Mouse (Mus musculus) heart, embryonic 11.5 days (tissue): ENCODE data around the gene Il12rb1. TPM values are rescaled to one million over a fixed set of nuclear protein-coding genes. Genes with fewer than 3 reads are reported as not detected.
"Not testable (repeated sequence)": the region's sequence is repeated elsewhere in the genome, so short reads cannot be mapped to it uniquely, and the experiment has no call there.

Experiments used
- ATAC-seq: fragments of 200-750 bp; cut with Nextera tagmentation; replicated peaks from 2 replicates; pipeline ENCODE4 v1.8.0; 2017; ENCODE audit warnings: moderate library complexity; ENCODE audit not compliant: insufficient number of reproducible peaks, low FRiP score, low TSS enrichment
- H3K27ac ChIP-seq: fragments of 300-500 bp; sonication (generic); 2 replicates; pipeline ENCODE4 v1.5.1; 2014; ENCODE audit warnings: mild to moderate bottlenecking, low read depth, low read length
- H3K27me3 ChIP-seq: fragments of 300-500 bp; sonication (generic); 2 replicates; pipeline ENCODE4 v1.6.1; 2014; ENCODE audit warnings: mild to moderate bottlenecking, low read length, mixed read lengths; ENCODE audit not compliant: control insufficient read depth, insufficient read depth
- H3K36me3 ChIP-seq: fragments of 300-500 bp; sonication (generic); 2 replicates; pipeline ENCODE4 v1.6.1; 2014; ENCODE audit warnings: mild to moderate bottlenecking, low read length, moderate library complexity, mixed read lengths; ENCODE audit not compliant: control insufficient read depth, insufficient read depth
- H3K4me1 ChIP-seq: fragments of 300-500 bp; sonication (generic); 2 replicates; pipeline ENCODE4 v1.6.1; 2014; ENCODE audit warnings: low read length; ENCODE audit not compliant: control insufficient read depth, insufficient read depth
- H3K4me2 ChIP-seq: fragments of 300-500 bp; sonication (generic); 2 replicates; pipeline ENCODE4 v1.6.1; 2014; ENCODE audit warnings: mild to moderate bottlenecking, moderate library complexity
- H3K4me3 ChIP-seq: fragments of 300-500 bp; sonication (generic); 2 replicates; pipeline ENCODE4 v1.5.1; 2014; ENCODE audit warnings: low read depth, low read length
- H3K9ac ChIP-seq: fragments of 300-500 bp; sonication (generic); 2 replicates; pipeline ENCODE4 v1.6.1; 2014; ENCODE audit warnings: mild to moderate bottlenecking, low read depth, low read length, moderate library complexity
- H3K9me3 ChIP-seq: fragments of 300-500 bp; sonication (generic); replicated peaks from 2 replicates; pipeline ENCODE4 v1.6.1; 2016; ENCODE audit warnings: low read length; ENCODE audit not compliant: control insufficient read depth
- WGBS: fragments of 180-500 bp; shearing (Covaris S2); extraction: QIAGEN DNeasy Blood & Tissue Kit; methylation state at CpG from one replicate; pipeline ENCODE4 v1.1.7; 2014; ENCODE audit not compliant: insufficient replicate concordance; 5-methylcytosine and 5-hydroxymethylcytosine counted together
- polyA plus RNA-seq: library from polyadenylated mRNA; unstranded; fragments of >200 nt; fragmentation: Nextera tagmentation; extraction: Ambion mirVana; gene quantifications from 2 replicates; pipeline ENCODE4 v1.2.1, GENCODE M21; 2014

Il12rb1 gene
- polyA plus RNA-seq, 1 experiment from 2014 or later = not detected

- not testable (repeated sequence) for H3K27ac ChIP-seq, H3K4me3 ChIP-seq, H3K9ac ChIP-seq, H3K4me1 ChIP-seq, H3K36me3 ChIP-seq, H3K4me2 ChIP-seq, ATAC-seq
- H3K27me3 ChIP-seq = peaks cover 22% of the 10 kb centered on the region
- 70% methylated on average over 3 of the region's 3 CpGs for WGBS
- H3K9me3 ChIP-seq = peaks cover 10% of the 10 kb centered on the region
These were observed 14.3 kb downstream of the Il12rb1 start for GRCm38 (mm10) chr8:70822594-70822993.

DNA sequence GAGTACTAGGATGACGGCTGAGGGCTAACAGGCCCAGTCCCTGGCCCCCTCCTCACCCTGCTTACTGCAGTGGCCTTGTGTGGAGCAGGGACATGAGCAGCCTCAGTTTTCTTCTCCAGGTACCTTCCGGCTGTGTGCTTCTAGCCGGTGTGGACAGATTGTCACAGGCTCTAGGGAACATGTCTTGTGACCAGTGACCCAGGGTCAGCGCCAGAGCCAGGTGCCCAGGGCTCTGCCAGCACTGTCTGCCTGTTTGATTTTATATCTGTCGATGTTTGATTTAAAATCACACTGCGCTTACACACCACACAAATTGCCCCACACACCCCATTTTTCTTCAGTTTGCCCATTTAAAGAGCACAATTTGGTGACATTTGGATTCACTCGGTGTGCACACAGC, 15.6 kb downstream of the Il12rb1 start:
- Histone ChIP-seq H3K27me3 (peaks cover 18% of the 10 kb centered on the region), H3K9me3 (peaks cover 7% of the 10 kb centered on the region; the same call in 1 of the 2 replicates), H3K4me3 (no peak overlapping the region), H3K4me1 (peaks cover 8% of the 10 kb centered on the region), H3K36me3 (no peaks in the 10 kb centered on the region), H3K9ac (no peak overlapping the region), H3K4me2 (no peak overlapping the region), H3K27ac (no peak overlapping the region)
- ATAC-seq = no peak
- 78% methylated on average over 7 of the region's 7 CpGs for WGBS

DNA sequence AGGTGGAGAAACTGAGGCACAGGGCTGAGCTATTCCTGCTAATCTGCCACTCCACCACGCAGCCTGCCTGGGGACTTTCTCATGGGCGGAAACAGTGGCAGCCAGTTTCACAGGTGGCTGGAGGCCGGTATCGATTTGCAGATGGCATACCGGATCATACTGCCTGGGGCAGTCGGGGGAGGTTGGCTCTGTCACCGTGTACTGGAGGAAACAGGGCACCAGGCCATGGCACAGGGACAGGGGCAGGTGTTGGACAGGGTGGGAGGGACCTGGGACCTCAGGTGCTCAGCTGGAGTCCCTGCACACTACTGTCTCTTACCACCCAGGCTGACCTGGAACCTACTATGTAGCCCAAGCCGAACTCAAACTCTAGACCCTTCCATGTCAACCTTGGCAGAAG, 17.6 kb downstream of the Il12rb1 start:
- peaks cover 3% of the 10 kb centered on the region; the same call in 1 of the 2 replicates for H3K9me3 ChIP-seq
- no peak overlapping the region for H3K4me2 ChIP-seq
- H3K9ac ChIP-seq = no peak overlapping the region
- no peak overlapping the region for H3K27ac ChIP-seq
- peaks cover 2% of the 10 kb centered on the region for H3K4me1 ChIP-seq
- WGBS = 75% methylated on average over 8 of the region's 8 CpGs
- no peak overlapping the region for H3K4me3 ChIP-seq
- no peaks in the 10 kb centered on the region for H3K36me3 ChIP-seq
- no peak for ATAC-seq
- peaks cover 6% of the 10 kb centered on the region for H3K27me3 ChIP-seq

DNA sequence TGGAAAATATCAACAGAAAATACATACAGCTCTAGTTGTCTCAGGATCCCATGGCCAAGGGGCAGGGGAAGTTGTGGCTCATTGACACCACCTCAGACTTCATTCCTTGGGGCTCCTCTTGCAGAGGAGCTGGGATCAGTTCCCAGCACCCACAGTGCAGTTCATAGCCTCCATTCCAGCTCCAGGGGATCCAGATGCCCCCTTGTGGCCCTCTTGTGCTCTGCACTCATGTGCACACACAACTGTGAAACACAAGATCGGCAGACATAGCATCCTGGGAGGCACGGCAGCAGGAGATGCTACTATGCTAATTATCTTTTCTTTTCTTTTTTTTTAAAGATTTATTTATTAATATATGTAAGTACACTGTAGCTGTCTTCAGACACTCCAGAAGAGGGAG, 18.8 kb downstream of the Il12rb1 start:
- Histone ChIP-seq H3K9ac (no peak overlapping the region), H3K9me3 (peaks cover 3% of the 10 kb centered on the region; the same call in 1 of the 2 replicates), H3K27me3 (no peaks in the 10 kb centered on the region), H3K4me2 (no peak overlapping the region), H3K36me3 (no peaks in the 10 kb centered on the region), H3K4me1 (no peaks in the 10 kb centered on the region), H3K27ac (no peak overlapping the region), H3K4me3 (no peak overlapping the region)
- ATAC-seq = no peak
- 95% methylated on average over 2 of the region's 2 CpGs for WGBS

DNA sequence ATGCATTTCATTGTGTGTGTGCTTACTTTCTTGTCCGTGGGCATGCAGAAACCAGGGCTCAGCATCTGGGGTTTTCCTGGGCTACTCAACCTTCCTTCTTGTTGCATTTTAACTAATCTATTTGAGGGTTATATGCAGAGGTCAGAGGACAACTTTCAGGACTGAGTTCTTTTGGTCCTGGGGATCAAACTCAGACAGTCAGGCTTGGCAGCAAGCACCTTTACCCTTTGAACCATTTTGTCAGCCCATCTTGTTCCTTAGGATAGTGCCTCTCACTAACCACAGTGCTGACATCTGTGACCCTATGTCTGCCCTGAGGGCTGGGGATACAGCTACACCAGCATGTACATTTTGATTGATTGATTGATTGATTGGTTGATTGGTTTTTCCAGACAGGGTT, 19.5 kb downstream of the Il12rb1 start:
- H3K9ac ChIP-seq = no peak overlapping the region
- H3K9me3 ChIP-seq = peaks cover 3% of the 10 kb centered on the region; the same call in 1 of the 2 replicates
- H3K4me2 ChIP-seq = no peak overlapping the region
- H3K36me3 ChIP-seq = no peaks in the 10 kb centered on the region
- no peaks in the 10 kb centered on the region for H3K4me1 ChIP-seq
- no peaks in the 10 kb centered on the region for H3K27me3 ChIP-seq
- H3K27ac ChIP-seq = no peak overlapping the region
- no peak for ATAC-seq
- WGBS = 79% methylated on average over 1 of the region's 1 CpGs
- H3K4me3 ChIP-seq = no peak overlapping the region

DNA sequence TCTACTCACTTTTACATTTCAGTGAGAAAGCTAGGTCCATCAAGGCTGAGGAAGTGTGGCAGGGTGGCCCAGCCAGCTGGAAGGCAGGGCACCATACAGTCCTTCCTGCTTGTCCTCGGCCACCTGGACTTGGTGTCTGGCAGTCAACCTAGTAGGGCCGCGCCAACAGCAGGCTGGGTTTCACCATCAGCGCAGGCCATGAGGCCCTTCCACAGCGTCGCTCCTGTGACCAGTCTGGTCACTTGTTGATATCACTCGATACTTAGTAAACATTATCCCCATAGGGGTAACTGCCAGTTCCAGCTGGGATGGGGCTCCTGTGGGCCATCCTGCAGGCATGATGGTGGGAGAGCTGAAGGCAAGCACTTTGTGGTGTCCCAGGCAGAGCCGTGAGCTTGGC, 23.3 kb downstream of the Il12rb1 start:
- peaks cover 3% of the 10 kb centered on the region; the same call in 1 of the 2 replicates for H3K9me3 ChIP-seq
- H3K4me2 ChIP-seq = no peak overlapping the region
- H3K4me1 ChIP-seq = 0 out of 2 replicates have a peak, but pooled peaks cover 2% of the 10 kb centered on the region
- 0 out of 2 replicates have a peak, but pooled peaks cover 3% of the 10 kb centered on the region for H3K36me3 ChIP-seq
- no peak for ATAC-seq
- no peaks in the 10 kb centered on the region; the same call in 1 of the 2 replicates for H3K27me3 ChIP-seq
- H3K27ac ChIP-seq = no peak overlapping the region
- whole genome bisulfite sequencing = 86% methylated on average over 8 of the region's 8 CpGs
- H3K9ac ChIP-seq = no peak overlapping the region
- no peak overlapping the region for H3K4me3 ChIP-seq

DNA sequence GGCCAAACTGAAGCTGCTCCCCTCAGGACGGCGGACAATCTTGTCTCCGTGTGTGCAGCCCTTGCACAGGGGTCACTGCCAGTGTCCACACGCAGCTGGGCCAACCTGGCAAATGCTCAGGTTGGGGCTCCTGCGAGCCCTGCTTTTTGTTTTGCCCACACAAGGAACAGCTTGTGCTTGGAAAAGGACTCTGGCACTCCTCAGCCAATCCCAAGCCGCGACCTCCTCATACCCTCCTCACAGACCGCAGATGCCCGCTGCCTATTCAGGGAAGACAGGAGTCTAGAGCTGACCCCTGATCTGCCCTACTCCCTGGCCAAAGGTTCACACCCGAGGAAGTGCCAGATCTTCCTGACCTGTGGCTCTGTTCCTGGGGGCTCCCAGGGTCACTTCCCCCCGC, 24.1 kb downstream of the Il12rb1 start:
- no peak for ATAC-seq
- Histone ChIP-seq H3K36me3 (0 out of 2 replicates have a peak, but pooled peaks cover 3% of the 10 kb centered on the region), H3K9ac (no peak overlapping the region), H3K9me3 (no peaks in the 10 kb centered on the region), H3K4me3 (no peak overlapping the region), H3K27me3 (no peaks in the 10 kb centered on the region; the same call in 1 of the 2 replicates), H3K27ac (no peak overlapping the region), H3K4me2 (no peak overlapping the region), H3K4me1 (0 out of 2 replicates have a peak, but pooled peaks cover 2% of the 10 kb centered on the region)
- 65% methylated on average over 11 of the region's 11 CpGs for WGBS

- Histone ChIP-seq H3K9ac (no peak overlapping the region), H3K36me3 (0 out of 2 replicates have a peak, but pooled peaks cover 3% of the 10 kb centered on the region), H3K27me3 (no peaks in the 10 kb centered on the region; the same call in 1 of the 2 replicates), H3K4me1 (0 out of 2 replicates have a peak, but pooled peaks cover 2% of the 10 kb centered on the region), H3K4me2 (no peak overlapping the region), H3K9me3 (no peaks in the 10 kb centered on the region), H3K4me3 (no peak overlapping the region), H3K27ac (no peak overlapping the region)
- no peak for ATAC-seq
- WGBS = 48% methylated on average over 9 of the region's 9 CpGs
These were observed 24.8 kb downstream of the Il12rb1 start for GRCm38 (mm10) chr8:70833018-70833482.

GRCm38 (mm10) chr8:70833520-70833919, 25.3 kb downstream of the Il12rb1 start:
- ATAC-seq = no peak
- Histone ChIP-seq H3K9me3 (no peaks in the 10 kb centered on the region), H3K4me3 (no peak overlapping the region), H3K9ac (no peak overlapping the region), H3K27ac (no peak overlapping the region), H3K36me3 (0 out of 2 replicates have a peak, but pooled peaks cover 3% of the 10 kb centered on the region), H3K4me1 (peaks cover 5% of the 10 kb centered on the region), H3K4me2 (no peak overlapping the region), H3K27me3 (no peaks in the 10 kb centered on the region; the same call in 1 of the 2 replicates)
- 31% methylated on average over 15 of the region's 15 CpGs for WGBS
